Mouse (Mus musculus): ENCODE results near the gene Tex52. TPM values are rescaled to one million over a fixed set of nuclear protein-coding genes. Genes with fewer than 3 reads are reported as not detected.

Tex52 gene
- total and polyA plus RNA-seq, 3 experiments, result 0.07 TPM; not detected in 2

- H3K4me1 ChIP-seq (ENCODE audit: control insufficient read depth in 1 of 2, insufficient read depth in 2 of 2, low read length in 2 of 2), result peaks cover 0 to 2% of the 10 kb centered on the region in 2 experiments; a peak in 2 of 4 replicates
- H3K36me3 ChIP-seq (ENCODE audit: control insufficient read depth in 1 of 2, insufficient read depth in 2 of 2, low read length in 2 of 2), result peaks cover 4 to 9% of the 10 kb centered on the region in 2 experiments
- H3K27ac ChIP-seq (ENCODE audit: control insufficient read depth, low read depth, low read length), result no peak overlapping the region
- no peak for DNase-seq (ENCODE audit: low read depth, low spot score)
- H3K79me2 ChIP-seq (ENCODE audit: control insufficient read depth, insufficient read depth, low read length, poor library complexity), result peaks cover 30% of the 10 kb centered on the region
- H3K9ac ChIP-seq (ENCODE audit: control insufficient read depth, low read depth, low read length, poor library complexity, severe bottlenecking), result no peak overlapping the region
- H3K4me3 ChIP-seq (ENCODE audit: control insufficient read depth in 1 of 2, insufficient read depth in 1 of 2, low read depth in 2 of 2, low read length in 2 of 2), result no peak overlapping the region
- TF ChIP-seq POLR2A (IDR thresholded peaks at IDR 0.05; ENCODE audit: control insufficient read depth in 1 of 2, insufficient read depth in 1 of 2, low read depth in 1 of 2, low read length in 2 of 2, poor library complexity in 1 of 2), result no peak
- TF ChIP-seq KAT2A (conservative IDR thresholded peaks at IDR 0.05; ENCODE audit: low read depth, low read length), result no peak
- no peak for TF ChIP-seq CHD2 (IDR thresholded peaks at IDR 0.05; ENCODE audit: low read length)
- no peak for TF ChIP-seq MAZ (IDR thresholded peaks at IDR 0.05; ENCODE audit: low read depth, low read length)
- TF ChIP-seq RCOR1 (IDR thresholded peaks at IDR 0.05; ENCODE audit: low read depth, low read length), result no peak
- TF ChIP-seq TAL1 (IDR thresholded peaks at IDR 0.05; ENCODE audit: low read length), result no peak
- no peak for TF ChIP-seq E2F4 (IDR thresholded peaks at IDR 0.05; ENCODE audit: borderline replicate concordance, low read depth, low read length)
- TF ChIP-seq JUND (IDR thresholded peaks at IDR 0.05; ENCODE audit: low read depth, low read length), result no peak
- TF ChIP-seq POLR2AphosphoS5 (IDR thresholded peaks at IDR 0.05; ENCODE audit: borderline replicate concordance, low read depth, low read length), result no peak
- no peak for TF ChIP-seq HCFC1 (IDR thresholded peaks at IDR 0.05; ENCODE audit: low read depth, low read length)
- TF ChIP-seq EP300 (IDR thresholded peaks at IDR 0.05; ENCODE audit: low read depth in 1 of 2, low read length in 2 of 2), result no peak
- no peak for TF ChIP-seq ELF1 (IDR thresholded peaks at IDR 0.05; ENCODE audit: low read depth, low read length)
- TF ChIP-seq UBTF (IDR thresholded peaks at IDR 0.05; ENCODE audit: borderline replicate concordance, insufficient read depth, low read depth, low read length), result no peak
- no peak for TF ChIP-seq TBP (IDR thresholded peaks at IDR 0.05; ENCODE audit: low read depth, low read length)
- H3K27me3 ChIP-seq (ENCODE audit: control insufficient read depth in 1 of 2, insufficient read depth in 2 of 2, low read length in 2 of 2), result no peaks in the 10 kb centered on the region
- no peaks in the 10 kb centered on the region for H3K9me3 ChIP-seq (replicated peaks; ENCODE audit: insufficient read depth, low read length)
These were observed 8.8 kb upstream of the Tex52 start for GRCm38 (mm10) chr6:128366466-128366865.

- TF ChIP-seq MYC (IDR thresholded peaks at IDR 0.05; ENCODE audit: low read depth, low read length) (no peak), SMC3 (IDR thresholded peaks at IDR 0.05; ENCODE audit: low read depth, low read length) (no peak), EP300 (IDR thresholded peaks at IDR 0.05; ENCODE audit: low read depth in 1 of 2, low read length in 2 of 2) (no peak), RAD21 (IDR thresholded peaks at IDR 0.05; ENCODE audit: low read depth, low read length) (no peak), ELF1 (IDR thresholded peaks at IDR 0.05; ENCODE audit: low read depth, low read length) (no peak), ZC3H11A (IDR thresholded peaks at IDR 0.05; ENCODE audit: low read depth, low read length) (no peak), ZKSCAN1 (IDR thresholded peaks at IDR 0.05; ENCODE audit: low read depth, low read length) (no peak), POLR2AphosphoS5 (IDR thresholded peaks at IDR 0.05; ENCODE audit: borderline replicate concordance, low read depth, low read length) (no peak), CHD1 (IDR thresholded peaks at IDR 0.05; ENCODE audit: low read depth, low read length) (no peak), TAL1 (IDR thresholded peaks at IDR 0.05; ENCODE audit: low read length) (no peak), GATA1 (IDR thresholded peaks at IDR 0.05; ENCODE audit: low read depth, low read length) (no peak), MEF2A (IDR thresholded peaks at IDR 0.05; ENCODE audit: extremely low read depth, insufficient replicate concordance, low read depth, low read length, poor library complexity, severe bottlenecking) (no peak), ZMIZ1 (IDR thresholded peaks at IDR 0.05; ENCODE audit: low read depth, low read length) (no peak)
- no peak overlapping the region for H3K9ac ChIP-seq (ENCODE audit: control insufficient read depth, low read depth, low read length, poor library complexity, severe bottlenecking)
- H3K79me2 ChIP-seq (ENCODE audit: control insufficient read depth, insufficient read depth, low read length, poor library complexity), result peaks cover 3% of the 10 kb centered on the region; the same call in 1 of the 2 replicates
- no peak overlapping the region for H3K4me3 ChIP-seq (ENCODE audit: control insufficient read depth in 1 of 2, insufficient read depth in 1 of 2, low read depth in 2 of 2, low read length in 2 of 2)
- DNase-seq (ENCODE audit: low read depth, low spot score), result no peak
- H3K27me3 ChIP-seq (ENCODE audit: control insufficient read depth in 1 of 2, insufficient read depth in 2 of 2, low read length in 2 of 2), result no peaks in the 10 kb centered on the region
- no peak overlapping the region for H3K27ac ChIP-seq (ENCODE audit: control insufficient read depth, low read depth, low read length)
- H3K9me3 ChIP-seq (replicated peaks; ENCODE audit: insufficient read depth, low read length), result no peaks in the 10 kb centered on the region
- peaks cover 0 to 11% of the 10 kb centered on the region in 2 experiments; a peak in 2 of 4 replicates for H3K36me3 ChIP-seq (ENCODE audit: control insufficient read depth in 1 of 2, insufficient read depth in 2 of 2, low read length in 2 of 2)
- H3K4me1 ChIP-seq (ENCODE audit: control insufficient read depth in 1 of 2, insufficient read depth in 2 of 2, low read length in 2 of 2), result no peaks in the 10 kb centered on the region
These were observed 5.2 kb upstream of the Tex52 start for GRCm38 (mm10) chr6:128370040-128370439.
